Mouse (Mus musculus): ENCODE measurements around the gene Cep104. TPM values are rescaled to one million over a fixed set of nuclear protein-coding genes. Genes with fewer than 3 reads are reported as not detected.

Gene Cep104
- polyA plus RNA-seq, 2 experiments = 3.9 to 5.1 TPM

DNA sequence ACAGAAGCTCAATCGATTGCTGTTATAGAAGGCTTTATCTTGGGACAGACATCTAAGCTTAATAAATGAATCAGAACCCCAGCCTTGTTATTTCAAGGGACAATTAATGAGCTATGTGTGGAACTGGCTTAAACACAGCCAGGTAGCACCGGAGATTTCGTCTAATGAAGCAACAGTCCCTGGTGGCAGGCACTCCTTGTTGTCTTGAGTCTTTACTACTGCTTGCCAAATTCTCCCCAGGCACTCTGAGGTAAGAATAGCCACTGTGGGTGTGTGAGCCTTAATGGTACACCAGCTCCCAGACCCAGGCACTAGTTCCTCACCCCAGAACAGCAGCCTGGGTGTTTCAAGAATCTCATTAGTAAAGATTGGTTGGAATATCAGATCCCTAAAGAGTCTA lies 76.4 kb downstream of the Cep104 start:
- no peaks in the 10 kb centered on the region for H3K36me3 ChIP-seq (replicated peaks; ENCODE audit: control insufficient read depth, insufficient read depth, low read depth)
- no peak overlapping the region for H3K27ac ChIP-seq
- H3K4me3 ChIP-seq (ENCODE audit: insufficient read depth in 1 of 2, low read depth in 2 of 2, low read length in 2 of 2) = no peak overlapping the region
- no peaks in the 10 kb centered on the region for H3K27me3 ChIP-seq (ENCODE audit: control insufficient read depth, insufficient read depth, low read length)
- H3K9ac ChIP-seq (replicated peaks) = no peak overlapping the region
- ATAC-seq (ENCODE audit: insufficient read depth) (no peak), DNase-seq (ENCODE audit: low read depth in 3 of 3, low spot score in 3 of 3) (no peak)
- no peaks in the 10 kb centered on the region for H3K4me1 ChIP-seq (replicated peaks; ENCODE audit: control insufficient read depth in 2 of 2, insufficient read depth in 2 of 2, low read length in 1 of 2)
- no peak overlapping the region for H3K4me2 ChIP-seq (ENCODE audit: low read depth)
- H3K9me3 ChIP-seq (ENCODE audit: control insufficient read depth, low read length) = no peaks in the 10 kb centered on the region
- TF ChIP-seq EP300 (IDR thresholded peaks at IDR 0.05; ENCODE audit: low read depth) = no peak
- TF ChIP-seq CTCF (IDR thresholded peaks at IDR 0.05; ENCODE audit: low read depth) = no peak
- 79% methylated on average over 3 of the region's 3 CpGs for WGBS (ENCODE audit: insufficient replicate concordance)

DNA sequence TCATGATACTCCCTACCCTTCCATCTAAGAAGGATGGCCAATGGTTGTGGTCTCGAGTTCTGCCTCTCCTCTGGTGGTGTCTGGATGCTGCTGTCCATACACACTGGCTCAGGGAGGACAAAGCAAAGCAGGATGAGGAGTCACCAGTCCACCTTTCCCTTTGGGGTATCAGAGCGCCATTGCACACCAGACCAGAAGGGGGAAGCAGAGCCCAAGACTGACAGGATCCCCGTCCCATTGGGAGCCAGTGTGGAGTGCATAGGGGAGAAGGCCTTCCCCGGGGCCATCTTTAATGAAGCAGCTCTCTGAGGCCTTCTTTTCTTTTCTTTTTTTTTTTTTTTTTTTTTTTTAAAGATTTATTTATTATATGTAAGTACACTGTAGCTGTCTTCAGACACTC lies 78.1 kb downstream of the Cep104 start:
- Histone ChIP-seq H3K4me1 (replicated peaks; ENCODE audit: control insufficient read depth in 2 of 2, insufficient read depth in 2 of 2, low read length in 1 of 2) (no peaks in the 10 kb centered on the region), H3K27me3 (ENCODE audit: control insufficient read depth, insufficient read depth, low read length) (no peaks in the 10 kb centered on the region), H3K27ac (no peak overlapping the region), H3K4me3 (ENCODE audit: insufficient read depth in 1 of 2, low read depth in 2 of 2, low read length in 2 of 2) (no peak overlapping the region), H3K36me3 (replicated peaks; ENCODE audit: control insufficient read depth, insufficient read depth, low read depth) (no peaks in the 10 kb centered on the region), H3K4me2 (ENCODE audit: low read depth) (no peak overlapping the region), H3K9me3 (ENCODE audit: control insufficient read depth, low read length) (no peaks in the 10 kb centered on the region), H3K9ac (replicated peaks) (no peak overlapping the region)
- DNase-seq (ENCODE audit: low read depth in 3 of 3, low spot score in 3 of 3) (no peak), ATAC-seq (ENCODE audit: insufficient read depth) (no peak)
- 47% methylated on average over 4 of the region's 4 CpGs for WGBS (ENCODE audit: insufficient replicate concordance)
- TF ChIP-seq CTCF (IDR thresholded peaks at IDR 0.05; ENCODE audit: low read depth) (peak; percentile 67), EP300 (IDR thresholded peaks at IDR 0.05; ENCODE audit: low read depth) (no peak)

DNA sequence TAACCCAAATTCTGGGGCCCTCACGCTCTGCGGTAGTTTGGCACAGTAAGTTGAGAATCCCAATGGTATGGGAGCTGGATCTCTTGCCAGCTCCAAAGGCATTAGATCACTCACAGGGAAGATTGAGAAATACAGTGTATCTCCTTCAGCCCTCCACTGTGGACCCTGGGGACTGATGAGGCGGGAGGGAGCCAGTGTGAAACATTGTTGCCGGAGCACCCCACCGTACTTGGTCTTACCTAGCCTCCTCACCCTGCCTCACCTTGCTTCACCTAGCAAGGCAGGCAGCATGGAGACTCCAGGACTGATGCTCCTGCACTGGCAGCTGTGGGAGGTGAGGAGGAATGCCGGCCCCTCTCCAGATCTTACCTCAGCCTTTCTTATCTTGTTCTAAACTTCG lies 80.5 kb downstream of the Cep104 start:
- Histone ChIP-seq H3K4me2 (ENCODE audit: low read depth) (no peak overlapping the region), H3K27ac (no peak overlapping the region), H3K36me3 (replicated peaks; ENCODE audit: control insufficient read depth, insufficient read depth, low read depth) (no peaks in the 10 kb centered on the region), H3K4me1 (replicated peaks; ENCODE audit: control insufficient read depth in 2 of 2, insufficient read depth in 2 of 2, low read length in 1 of 2) (no peaks in the 10 kb centered on the region), H3K27me3 (ENCODE audit: control insufficient read depth, insufficient read depth, low read length) (no peaks in the 10 kb centered on the region), H3K9me3 (ENCODE audit: control insufficient read depth, low read length) (no peaks in the 10 kb centered on the region), H3K4me3 (ENCODE audit: insufficient read depth in 1 of 2, low read depth in 2 of 2, low read length in 2 of 2) (no peak overlapping the region), H3K9ac (replicated peaks) (no peak overlapping the region)
- DNase-seq (ENCODE audit: low read depth in 3 of 3, low spot score in 3 of 3) (no peak), ATAC-seq (ENCODE audit: insufficient read depth) (no peak)
- TF ChIP-seq CTCF (IDR thresholded peaks at IDR 0.05; ENCODE audit: low read depth) (no peak), EP300 (IDR thresholded peaks at IDR 0.05; ENCODE audit: low read depth) (no peak)
- WGBS (ENCODE audit: insufficient replicate concordance) = 63% methylated on average over 7 of the region's 7 CpGs

DNA sequence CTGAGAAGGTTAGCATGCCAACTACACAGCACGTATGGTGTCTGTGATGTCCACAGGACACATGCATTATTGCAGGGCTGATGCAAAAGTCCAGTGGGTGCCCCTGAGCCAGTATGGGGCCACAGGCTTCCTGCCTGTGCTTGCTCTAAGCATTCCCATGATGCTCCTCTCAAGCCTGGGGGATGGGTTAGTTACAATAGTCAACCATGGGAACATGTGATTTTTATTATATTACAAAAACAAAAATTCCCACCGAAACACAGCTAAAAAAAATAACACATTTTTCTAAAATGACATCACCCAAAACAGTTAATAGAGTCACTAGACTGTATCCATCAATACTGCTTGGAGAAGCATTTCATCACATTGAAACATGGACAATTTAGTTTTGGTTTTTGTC lies 81.1 kb downstream of the Cep104 start:
- ATAC-seq (ENCODE audit: insufficient read depth) (no peak), DNase-seq (ENCODE audit: low read depth in 3 of 3, low spot score in 3 of 3) (no peak)
- no peak overlapping the region for H3K9ac ChIP-seq (replicated peaks)
- H3K4me3 ChIP-seq (ENCODE audit: insufficient read depth in 1 of 2, low read depth in 2 of 2, low read length in 2 of 2) = no peak overlapping the region
- H3K9me3 ChIP-seq (ENCODE audit: control insufficient read depth, low read length) = no peaks in the 10 kb centered on the region
- H3K27ac ChIP-seq = no peak overlapping the region
- H3K27me3 ChIP-seq (ENCODE audit: control insufficient read depth, insufficient read depth, low read length) = no peaks in the 10 kb centered on the region
- TF ChIP-seq CTCF (IDR thresholded peaks at IDR 0.05; ENCODE audit: low read depth) (no peak), EP300 (IDR thresholded peaks at IDR 0.05; ENCODE audit: low read depth) (no peak)
- H3K4me1 ChIP-seq (replicated peaks; ENCODE audit: control insufficient read depth in 2 of 2, insufficient read depth in 2 of 2, low read length in 1 of 2) = no peaks in the 10 kb centered on the region
- no peaks in the 10 kb centered on the region for H3K36me3 ChIP-seq (replicated peaks; ENCODE audit: control insufficient read depth, insufficient read depth, low read depth)
- WGBS (ENCODE audit: insufficient replicate concordance) = 67% methylated on average over 2 of the region's 2 CpGs
- no peak overlapping the region for H3K4me2 ChIP-seq (ENCODE audit: low read depth)

DNA sequence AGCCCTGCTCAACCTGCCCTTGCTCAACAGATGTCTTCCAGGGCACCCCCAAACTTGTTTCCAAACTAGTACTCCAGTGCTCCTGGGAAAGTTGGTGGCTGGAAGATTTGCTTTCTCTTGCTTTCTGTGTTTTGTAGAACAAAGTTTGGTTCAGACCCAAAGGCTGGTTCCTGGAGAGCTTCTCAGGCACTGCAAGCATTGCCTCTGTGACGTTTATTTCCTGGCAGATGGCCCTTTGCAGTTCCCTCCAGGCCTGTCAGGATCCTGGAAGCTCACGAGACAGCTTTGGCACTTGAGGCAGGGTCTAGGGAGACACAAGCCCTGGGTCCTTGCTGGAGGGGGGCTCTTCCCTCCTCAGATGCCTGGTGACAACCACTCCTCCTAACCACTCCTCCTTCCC lies 81.7 kb downstream of the Cep104 start:
- no peak overlapping the region for H3K4me2 ChIP-seq (ENCODE audit: low read depth)
- H3K27me3 ChIP-seq (ENCODE audit: control insufficient read depth, insufficient read depth, low read length) = no peaks in the 10 kb centered on the region
- no peaks in the 10 kb centered on the region for H3K36me3 ChIP-seq (replicated peaks; ENCODE audit: control insufficient read depth, insufficient read depth, low read depth)
- WGBS (ENCODE audit: insufficient replicate concordance) = 28% methylated on average over 2 of the region's 2 CpGs
- H3K9ac ChIP-seq (replicated peaks) = no peak overlapping the region
- H3K27ac ChIP-seq = no peak overlapping the region
- H3K4me3 ChIP-seq (ENCODE audit: insufficient read depth in 1 of 2, low read depth in 2 of 2, low read length in 2 of 2) = no peak overlapping the region
- DNase-seq (ENCODE audit: low read depth in 3 of 3, low spot score in 3 of 3) (no peak), ATAC-seq (ENCODE audit: insufficient read depth) (no peak)
- no peaks in the 10 kb centered on the region for H3K4me1 ChIP-seq (replicated peaks; ENCODE audit: control insufficient read depth in 2 of 2, insufficient read depth in 2 of 2, low read length in 1 of 2)
- TF ChIP-seq EP300 (IDR thresholded peaks at IDR 0.05; ENCODE audit: low read depth) = no peak
- TF ChIP-seq CTCF (IDR thresholded peaks at IDR 0.05; ENCODE audit: low read depth) = no peak
- H3K9me3 ChIP-seq (ENCODE audit: control insufficient read depth, low read length) = no peaks in the 10 kb centered on the region

All from liver, embryonic 14.5 days (tissue).